Mouse (Mus musculus) liver, embryonic 15.5 days (tissue): Measurements from ENCODE around the gene Ryr3. TPM values are rescaled to one million over a fixed set of nuclear protein-coding genes. Genes with fewer than 3 reads are reported as not detected.

ENCODE experiments used
- ATAC-seq: fragments of 200-750 bp; cut with Nextera tagmentation; 2 replicates; pipeline ENCODE4 v1.8.0; 2017; ENCODE audit warnings: moderate number of reproducible peaks, mild to moderate bottlenecking, moderate library complexity; ENCODE audit not compliant: insufficient read depth
- H3K27ac ChIP-seq: fragments of 300-500 bp; sonication (generic); replicated peaks from 2 replicates; pipeline ENCODE4 v1.5.1; 2015; ENCODE audit warnings: mild to moderate bottlenecking, inconsistent platforms
- H3K27me3 ChIP-seq: fragments of 300-500 bp; sonication (generic); 2 replicates; pipeline ENCODE4 v1.6.1; 2015; ENCODE audit warnings: mild to moderate bottlenecking, inconsistent platforms
- H3K36me3 ChIP-seq: fragments of 300-500 bp; sonication (generic); replicated peaks from 2 replicates; pipeline ENCODE4 v1.6.1; 2015; ENCODE audit warnings: moderate library complexity, mild to moderate bottlenecking, inconsistent platforms
- H3K4me1 ChIP-seq: fragments of 300-500 bp; sonication (generic); replicated peaks from 2 replicates; pipeline ENCODE4 v1.6.1; 2015; ENCODE audit warnings: inconsistent platforms
- H3K4me2 ChIP-seq: fragments of 300-500 bp; sonication (generic); 2 replicates; pipeline ENCODE4 v1.6.1; 2015; ENCODE audit warnings: moderate library complexity, mild to moderate bottlenecking, inconsistent platforms
- H3K4me3 ChIP-seq: fragments of 300-500 bp; sonication (generic); replicated peaks from 2 replicates; pipeline ENCODE4 v1.5.1; 2015; ENCODE audit warnings: mild to moderate bottlenecking, inconsistent platforms
- H3K9ac ChIP-seq: fragments of 300-500 bp; sonication (generic); 2 replicates; pipeline ENCODE4 v1.6.1; 2015; ENCODE audit warnings: moderate library complexity, mild to moderate bottlenecking, inconsistent platforms
- H3K9me3 ChIP-seq: fragments of 300-500 bp; sonication (generic); replicated peaks from 2 replicates; pipeline ENCODE4 v1.6.1; 2016; ENCODE audit warnings: inconsistent platforms
- WGBS: fragments of 180-500 bp; shearing (Covaris S2); methylation state at CpG from one replicate; pipeline ENCODE4 v1.1.7; 2015; ENCODE audit warnings: mixed read lengths; ENCODE audit not compliant: insufficient replicate concordance; 5-methylcytosine and 5-hydroxymethylcytosine counted together
- polyA plus RNA-seq: library from polyadenylated mRNA; unstranded; fragments of >200 nt; fragmentation: Nextera tagmentation; extraction: Ambion mirVana; gene quantifications from 2 replicates; pipeline ENCODE4 v1.2.1, GENCODE M21; 2015

The Ryr3 gene
- polyA plus RNA-seq, 1 experiment from 2014 or later = 0.08 TPM

DNA sequence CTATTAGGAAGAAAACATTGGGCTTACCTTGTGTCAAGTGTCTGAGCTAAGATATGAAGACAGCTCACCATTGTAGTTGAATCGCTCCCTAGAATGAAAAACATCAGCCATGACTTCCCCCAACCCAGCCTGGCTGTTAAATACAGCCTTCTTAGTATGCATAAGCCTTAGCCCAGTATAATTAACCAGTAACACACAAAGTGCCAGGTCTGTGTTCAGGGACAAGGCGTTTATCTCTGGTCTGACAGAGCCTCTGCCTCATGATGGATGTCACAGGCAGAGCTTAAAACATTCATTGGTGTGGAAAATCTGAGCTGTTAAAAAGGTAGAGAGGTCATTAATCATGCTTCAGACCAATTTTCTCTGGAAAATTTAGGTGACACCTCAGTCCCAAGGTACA lies 484.0 kb downstream of the Ryr3 start:
- Histone ChIP-seq H3K36me3 (no peaks in the 10 kb centered on the region), H3K4me1 (no peaks in the 10 kb centered on the region), H3K9ac (no peak overlapping the region), H3K27ac (no peak overlapping the region), H3K4me2 (no peak overlapping the region), H3K4me3 (no peak overlapping the region), H3K9me3 (no peaks in the 10 kb centered on the region), H3K27me3 (no peaks in the 10 kb centered on the region)
- 59% methylated on average over 2 of the region's 2 CpGs for WGBS
- ATAC-seq = no peak

- no peaks in the 10 kb centered on the region for H3K27me3 ChIP-seq
- 48% methylated on average over 6 of the region's 6 CpGs for WGBS
Measured at GRCm38 (mm10) chr2:112727842-112728241, 489.1 kb downstream of the Ryr3 start.

DNA sequence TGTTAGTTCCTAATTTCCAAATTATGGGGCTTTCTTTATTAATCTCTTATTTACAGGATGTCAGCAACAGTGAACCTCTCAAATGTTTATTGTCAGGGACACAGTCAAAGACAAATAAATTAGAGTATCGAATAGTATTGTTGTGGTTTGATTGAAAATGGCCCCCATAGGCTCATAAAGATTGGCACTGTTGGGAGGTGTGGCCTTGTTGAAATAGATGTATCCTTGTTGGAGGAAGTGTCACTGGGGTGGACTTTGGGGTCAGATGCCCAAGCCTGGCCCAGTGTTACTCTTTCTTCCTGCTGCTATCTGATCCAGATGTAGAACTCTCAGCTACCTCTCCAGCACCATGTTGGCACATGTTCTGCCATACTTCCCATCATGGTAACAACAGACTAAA lies 495.7 kb downstream of the Ryr3 start:
- Histone ChIP-seq H3K27me3 (no peaks in the 10 kb centered on the region), H3K4me2 (no peak overlapping the region), H3K9me3 (no peaks in the 10 kb centered on the region), H3K36me3 (no peaks in the 10 kb centered on the region), H3K27ac (no peak overlapping the region), H3K4me3 (no peak overlapping the region), H3K4me1 (no peaks in the 10 kb centered on the region), H3K9ac (no peak overlapping the region)
- WGBS = 49% methylated on average over 1 of the region's 1 CpGs
- ATAC-seq = no peak

More at GRCm38 (mm10) chr2:112727842-112728241, 489.1 kb downstream of the Ryr3 start:
- no peak overlapping the region for H3K4me3 ChIP-seq
- no peak overlapping the region for H3K27ac ChIP-seq
- ATAC-seq = no peak
- no peaks in the 10 kb centered on the region for H3K9me3 ChIP-seq
- H3K9ac ChIP-seq = no peak overlapping the region
- H3K36me3 ChIP-seq = no peaks in the 10 kb centered on the region
- H3K4me1 ChIP-seq = no peaks in the 10 kb centered on the region
- H3K4me2 ChIP-seq = no peak overlapping the region

DNA sequence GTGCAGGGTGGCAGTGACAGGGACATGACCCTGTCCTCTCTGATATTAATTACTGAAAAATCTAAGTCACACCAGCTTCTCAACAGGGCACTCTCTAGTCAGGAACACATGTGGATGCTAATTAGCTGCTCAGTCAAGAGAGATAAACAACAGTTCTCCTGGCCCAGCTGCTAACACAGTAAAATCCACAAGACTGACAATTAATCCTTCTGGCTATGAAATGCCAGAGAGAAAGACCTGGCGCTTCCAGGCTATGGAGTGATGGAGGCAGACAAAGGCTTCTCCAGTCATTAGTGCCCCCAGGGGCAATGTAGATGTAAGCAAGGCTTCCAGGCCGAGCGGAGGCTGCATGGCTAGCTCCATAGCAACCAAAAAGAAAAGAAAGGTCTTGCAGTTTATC lies 496.2 kb downstream of the Ryr3 start:
- H3K4me3 ChIP-seq = no peak overlapping the region
- H3K36me3 ChIP-seq = no peaks in the 10 kb centered on the region
- H3K27me3 ChIP-seq = no peaks in the 10 kb centered on the region
- no peak overlapping the region for H3K9ac ChIP-seq
- ATAC-seq = no peak
- no peaks in the 10 kb centered on the region for H3K9me3 ChIP-seq
- H3K27ac ChIP-seq = no peak overlapping the region
- no peaks in the 10 kb centered on the region for H3K4me1 ChIP-seq
- H3K4me2 ChIP-seq = no peak overlapping the region
- 62% methylated on average over 3 of the region's 3 CpGs for WGBS

DNA sequence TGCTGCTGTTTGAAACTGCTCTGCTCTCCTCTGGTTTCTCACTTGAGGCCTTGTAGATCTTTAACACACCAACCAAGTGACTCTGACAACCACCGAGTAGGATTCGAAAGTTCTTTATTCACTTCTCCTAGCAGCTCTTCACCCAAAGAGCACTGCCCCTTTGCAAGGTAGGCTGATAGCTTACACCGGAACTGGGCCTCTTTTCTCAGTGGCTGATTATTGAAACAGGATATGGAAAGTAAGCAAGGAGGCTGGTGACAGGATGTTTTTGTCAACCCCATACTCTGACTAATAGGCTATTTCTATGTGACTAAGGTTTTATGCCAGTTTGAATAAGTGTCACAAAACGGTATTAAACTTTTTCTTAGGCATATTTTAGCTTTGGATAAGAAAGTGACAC lies 502.2 kb downstream of the Ryr3 start:
- H3K4me3 ChIP-seq = no peak overlapping the region
- no peak overlapping the region for H3K9ac ChIP-seq
- H3K9me3 ChIP-seq = no peaks in the 10 kb centered on the region
- H3K36me3 ChIP-seq = no peaks in the 10 kb centered on the region
- H3K4me2 ChIP-seq = no peak overlapping the region
- H3K4me1 ChIP-seq = no peaks in the 10 kb centered on the region
- H3K27ac ChIP-seq = no peak overlapping the region
- no peak for ATAC-seq
- 24% methylated on average over 4 of the region's 4 CpGs for WGBS
- H3K27me3 ChIP-seq = no peaks in the 10 kb centered on the region

GRCm38 (mm10) chr2:112681817-112682216 lies 535.1 kb downstream of the Ryr3 start:
- WGBS = 49% methylated on average over 5 of the region's 5 CpGs
- Histone ChIP-seq H3K9me3 (no peaks in the 10 kb centered on the region), H3K4me2 (no peak overlapping the region), H3K4me3 (no peak overlapping the region), H3K36me3 (no peaks in the 10 kb centered on the region), H3K27ac (no peak overlapping the region), H3K9ac (no peak overlapping the region), H3K27me3 (no peaks in the 10 kb centered on the region), H3K4me1 (no peaks in the 10 kb centered on the region)
- ATAC-seq = no peak

DNA sequence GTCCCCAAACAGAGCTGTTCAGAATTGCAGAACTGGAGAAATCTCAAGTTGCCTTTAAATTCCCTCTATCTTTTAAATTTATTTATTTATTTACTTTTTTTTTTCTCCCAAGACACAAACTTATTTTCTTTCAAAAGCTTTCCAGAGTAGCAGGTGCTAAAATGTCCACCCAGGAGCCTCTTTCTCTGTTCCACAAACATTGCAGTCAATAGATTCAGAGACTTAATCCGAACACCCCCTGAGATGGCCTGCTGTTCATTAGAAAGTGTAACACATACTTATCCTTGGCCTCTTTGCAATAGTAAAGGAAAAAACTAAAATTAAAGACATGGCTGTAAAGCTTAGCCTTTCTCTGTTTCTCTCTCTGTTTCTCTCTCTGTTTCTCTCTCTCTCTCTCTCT lies 539.6 kb downstream of the Ryr3 start:
- no peaks in the 10 kb centered on the region for H3K4me1 ChIP-seq
- WGBS = 59% methylated on average over 1 of the region's 1 CpGs
- H3K9me3 ChIP-seq = no peaks in the 10 kb centered on the region
- no peak overlapping the region for H3K27ac ChIP-seq
- no peak overlapping the region for H3K4me2 ChIP-seq
- H3K36me3 ChIP-seq = no peaks in the 10 kb centered on the region
- ATAC-seq = no peak
- H3K4me3 ChIP-seq = no peak overlapping the region
- no peak overlapping the region for H3K9ac ChIP-seq
- H3K27me3 ChIP-seq = no peaks in the 10 kb centered on the region

- 6% methylated on average over 1 of the region's 1 CpGs for WGBS
- Histone ChIP-seq H3K9ac (no peak overlapping the region), H3K9me3 (no peaks in the 10 kb centered on the region), H3K4me1 (no peaks in the 10 kb centered on the region), H3K36me3 (no peaks in the 10 kb centered on the region), H3K27ac (no peak overlapping the region), H3K4me3 (no peak overlapping the region), H3K4me2 (no peak overlapping the region), H3K27me3 (no peaks in the 10 kb centered on the region)
- ATAC-seq = no peak
Measured at GRCm38 (mm10) chr2:112676721-112677120, 540.2 kb downstream of the Ryr3 start.

DNA sequence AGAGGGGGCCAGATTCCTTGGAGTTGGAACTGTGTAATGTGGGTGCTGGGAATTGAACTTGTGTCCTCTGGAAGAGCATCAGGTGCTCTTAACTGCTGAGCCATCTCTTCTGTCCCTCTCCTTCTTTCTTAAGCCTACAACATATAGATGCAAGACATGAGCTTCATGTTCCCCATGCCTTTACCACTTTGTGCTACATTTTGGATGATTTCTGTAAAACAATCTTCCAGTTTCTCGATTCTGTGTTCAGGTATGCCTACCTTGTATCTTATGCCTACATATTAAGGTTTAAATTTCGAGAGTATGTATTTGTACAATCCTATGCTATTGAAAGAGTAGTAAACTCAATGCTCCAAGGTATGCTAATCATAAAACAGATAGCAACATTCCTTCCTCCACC lies 540.7 kb downstream of the Ryr3 start:
- 58% methylated on average over 2 of the region's 2 CpGs for WGBS
- Histone ChIP-seq H3K4me1 (no peaks in the 10 kb centered on the region), H3K4me2 (no peak overlapping the region), H3K4me3 (no peak overlapping the region), H3K27me3 (no peaks in the 10 kb centered on the region), H3K9me3 (no peaks in the 10 kb centered on the region), H3K9ac (no peak overlapping the region), H3K27ac (no peak overlapping the region), H3K36me3 (no peaks in the 10 kb centered on the region)
- no peak for ATAC-seq

DNA sequence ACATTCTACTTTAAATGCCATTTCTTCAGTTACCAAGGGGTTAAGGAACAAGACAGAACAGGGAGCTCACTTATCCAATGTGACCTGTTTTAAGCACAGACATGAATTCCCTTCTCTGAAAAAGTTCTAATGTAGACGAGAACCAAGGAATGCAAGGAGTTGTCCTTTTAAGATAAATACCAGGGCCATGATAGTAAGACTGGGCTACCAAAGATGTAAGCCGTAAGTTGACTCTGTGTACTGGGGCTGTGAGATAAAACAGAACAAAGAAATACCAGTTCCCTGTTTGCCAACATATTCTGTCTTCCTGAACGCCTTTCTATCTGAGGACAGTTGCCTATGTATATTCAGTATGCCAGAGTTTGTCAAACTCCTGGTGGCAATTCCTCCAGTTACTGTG lies 547.4 kb downstream of the Ryr3 start:
- H3K36me3 ChIP-seq = no peaks in the 10 kb centered on the region
- H3K4me1 ChIP-seq = no peaks in the 10 kb centered on the region
- no peak overlapping the region for H3K9ac ChIP-seq
- no peak overlapping the region for H3K27ac ChIP-seq
- H3K4me3 ChIP-seq = no peak overlapping the region
- ATAC-seq = no peak
- H3K4me2 ChIP-seq = no peak overlapping the region
- WGBS = 35% methylated on average over 3 of the region's 3 CpGs
- no peaks in the 10 kb centered on the region for H3K27me3 ChIP-seq
- no peaks in the 10 kb centered on the region for H3K9me3 ChIP-seq

- H3K9me3 ChIP-seq = no peaks in the 10 kb centered on the region
- no peaks in the 10 kb centered on the region for H3K27me3 ChIP-seq
- WGBS = 44% methylated on average over 5 of the region's 5 CpGs
- ATAC-seq = no peak
- no peak overlapping the region for H3K9ac ChIP-seq
- no peaks in the 10 kb centered on the region for H3K4me1 ChIP-seq
- no peaks in the 10 kb centered on the region for H3K36me3 ChIP-seq
- H3K27ac ChIP-seq = no peak overlapping the region
- no peak overlapping the region for H3K4me3 ChIP-seq
- H3K4me2 ChIP-seq = no peak overlapping the region
Measured at GRCm38 (mm10) chr2:112656131-112656530, 560.8 kb downstream of the Ryr3 start.

DNA sequence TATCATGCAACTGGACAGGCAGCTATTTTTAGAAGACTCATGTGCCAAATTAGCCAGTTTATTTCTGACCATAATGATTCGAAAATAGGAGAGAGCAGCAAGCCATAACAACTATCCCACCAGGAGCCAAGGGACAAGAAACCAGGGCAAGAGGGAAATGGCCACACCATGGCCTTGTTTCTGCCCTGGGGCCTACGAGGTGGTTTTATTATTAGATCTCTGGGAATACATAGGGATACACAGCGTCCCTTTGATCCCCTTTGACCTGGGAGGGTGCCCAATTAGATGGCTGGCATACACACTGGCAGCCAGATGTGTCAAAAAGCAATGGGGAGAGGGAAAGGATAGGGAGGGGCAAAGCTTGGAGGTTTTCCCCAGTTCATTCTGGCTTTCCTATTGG lies 563.1 kb downstream of the Ryr3 start:
- ATAC-seq = no peak
- Histone ChIP-seq H3K4me3 (no peak overlapping the region), H3K27me3 (no peaks in the 10 kb centered on the region), H3K4me2 (no peak overlapping the region), H3K9ac (no peak overlapping the region), H3K36me3 (no peaks in the 10 kb centered on the region), H3K4me1 (no peaks in the 10 kb centered on the region), H3K27ac (no peak overlapping the region), H3K9me3 (no peaks in the 10 kb centered on the region)
- WGBS = 42% methylated on average over 3 of the region's 3 CpGs
